Mouse (Mus musculus): ENCODE data around the gene Mrps25.

GRCm38 (mm10) chr6:92224981-92225380 is 41.1 kb upstream of the Mrps25 start:
- TF ChIP-seq GATA1 (IDR thresholded peaks at IDR 0.05; ENCODE audit: borderline replicate concordance, low read length) (no peak), FLI1 (IDR thresholded peaks at IDR 0.05; ENCODE audit: low read length) (no peak)

All from megakaryocyte, embryonic 14.5 days (primary cell).